Mouse (Mus musculus) mouse embryonic stem cell (cell line): ENCODE measurements around the gene Dlx3.

Experiments used
- in situ Hi-C, 2 experiments: fragments of 300-500 bp; cut with MboI; formaldehyde crosslinking; loops; 1 replicate in 1 of 2; 3 replicates in 1 of 2; pipeline ENCODE4 v1.14.3; 2019 to 2020; ENCODE audit warnings: low sequenced_read_pairs in 2 of 2, low pct_unique_long_range_greater_than_20kb in 1 of 2, mixed read lengths in 1 of 2; ENCODE audit not compliant: unreplicated experiment in 1 of 2

The Dlx3 gene

GRCm38 (mm10) chr11:95144946-95145483, 25.1 kb downstream of the Dlx3 start:
- in situ Hi-C loops, result no loop called here

DNA sequence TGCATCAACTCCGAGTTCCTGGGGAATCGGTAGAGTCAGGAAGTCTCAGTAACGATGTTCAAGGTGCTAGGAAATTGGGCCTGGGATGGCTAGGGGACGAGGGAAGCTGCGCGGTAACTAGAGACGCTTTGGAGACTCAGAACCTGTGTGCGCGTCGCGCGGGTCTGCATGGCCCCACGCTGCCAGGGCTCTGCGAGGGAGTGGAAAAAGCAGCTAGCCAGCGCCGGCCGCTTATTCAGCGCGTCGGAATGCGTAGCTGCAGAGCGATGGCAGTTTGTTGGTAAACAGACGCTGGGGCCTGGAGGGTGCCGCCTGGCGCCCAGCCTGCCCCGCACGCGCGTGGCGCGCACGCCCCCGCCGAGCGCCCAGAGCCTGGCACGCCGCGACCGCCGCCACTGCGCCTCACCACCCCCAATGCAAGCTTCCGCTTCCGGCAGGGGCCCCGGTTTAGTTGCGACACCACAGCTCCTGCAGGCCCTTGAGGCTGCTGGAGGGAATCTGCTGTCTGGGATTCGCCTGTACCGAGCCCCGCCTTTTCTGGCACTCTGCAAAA, 26.0 kb downstream of the Dlx3 start, which contains the start of gene Dlx4:
Gene Dlx4 (minus strand): TSS at position 413 of the 553 bp plus-strand sequence.
- in situ Hi-C loops, result no loop called here

DNA sequence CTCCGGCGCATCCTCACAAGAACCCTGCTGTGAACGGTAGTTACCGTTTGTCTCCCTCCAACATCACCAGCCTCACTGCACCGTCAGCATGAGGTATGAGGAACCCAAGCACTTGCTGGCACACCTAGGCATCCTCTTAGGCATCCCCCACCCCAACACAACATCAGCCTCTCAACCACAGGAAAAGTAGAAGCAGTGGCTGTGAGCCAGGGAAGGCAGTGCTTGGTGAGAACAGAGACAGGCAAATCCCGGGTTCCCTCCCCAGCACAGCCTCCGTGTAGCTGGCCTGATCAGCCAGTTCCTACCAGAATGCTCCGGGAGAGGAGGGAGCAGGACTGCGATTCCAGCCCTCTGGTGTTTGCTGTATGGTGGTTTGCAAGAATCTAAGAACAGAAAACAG, 28.8 kb downstream of the Dlx3 start:
- in situ Hi-C loops, result no loop called here

DNA sequence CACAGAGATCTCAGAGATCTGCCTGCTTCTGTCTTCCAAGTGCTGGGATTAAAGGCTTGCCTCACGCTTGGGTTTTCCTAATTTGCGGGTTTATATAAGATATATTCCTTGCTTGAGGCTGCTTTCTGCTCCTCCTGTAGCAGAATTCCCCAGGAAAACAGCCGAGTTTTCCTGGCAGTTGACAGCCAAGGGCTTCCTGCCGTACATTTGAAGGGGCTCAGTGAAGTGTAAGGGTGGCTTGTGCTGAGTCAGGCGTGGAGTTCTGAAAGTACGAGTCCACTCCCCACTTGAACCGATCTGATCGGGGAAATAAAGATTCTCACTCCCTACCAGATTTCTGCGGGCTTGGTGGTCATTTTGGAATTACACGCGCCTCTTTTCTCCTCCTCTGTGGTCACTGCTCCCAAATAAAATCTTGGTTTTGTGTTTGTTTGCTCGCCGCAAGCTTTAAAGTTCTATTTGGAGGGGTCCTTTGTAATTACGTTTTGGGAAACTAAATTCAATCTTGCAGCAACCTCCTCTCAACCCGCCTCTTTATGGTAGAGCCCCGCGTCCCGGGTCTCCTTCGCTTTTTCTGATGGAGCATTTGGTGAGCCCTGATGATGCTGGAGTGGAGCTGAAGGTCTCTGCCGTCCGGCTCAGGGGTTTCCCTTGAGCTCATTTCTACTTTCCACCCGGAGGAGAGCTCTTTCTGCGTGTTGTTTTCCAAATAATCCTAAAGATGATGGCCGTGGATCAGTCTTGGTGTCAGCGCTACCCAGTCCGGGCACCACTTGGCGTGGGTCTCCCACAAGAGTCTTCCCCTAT, 29.7 kb downstream of the Dlx3 start:
- in situ Hi-C loops, result no loop called here

GRCm38 (mm10) chr11:95150269-95151049, 30.5 kb downstream of the Dlx3 start:
- in situ Hi-C loops, result no loop called here

GRCm38 (mm10) chr11:95153116-95153515, 33.2 kb downstream of the Dlx3 start:
- in situ Hi-C loops, result no loop called here

- in situ Hi-C loops, result no loop called here
Observed at GRCm38 (mm10) chr11:95153681-95154080, 33.8 kb downstream of the Dlx3 start.

- in situ Hi-C loops, result no loop called here
Observed at GRCm38 (mm10) chr11:95155511-95155910, 35.6 kb downstream of the Dlx3 start.

DNA sequence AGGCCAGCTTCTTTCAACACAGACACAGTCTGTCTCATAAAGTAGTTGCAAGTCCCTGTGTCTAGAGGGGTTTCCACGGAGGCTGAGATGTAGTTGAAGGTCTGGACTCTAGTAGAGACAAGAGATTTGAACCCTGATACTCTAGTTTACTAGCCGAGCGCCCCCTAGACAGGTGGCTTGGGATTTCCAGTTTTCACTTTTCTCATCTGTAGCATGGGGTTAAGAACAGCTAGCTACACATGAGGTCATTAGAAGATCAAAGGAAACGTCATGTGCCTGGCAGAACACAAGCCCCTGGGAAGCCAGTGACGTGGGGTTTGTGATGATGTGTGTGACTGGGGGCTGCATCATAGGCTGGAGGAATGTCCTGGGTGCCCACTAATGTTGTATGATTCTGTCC, 37.4 kb downstream of the Dlx3 start:
- in situ Hi-C loops, result no loop called here

DNA sequence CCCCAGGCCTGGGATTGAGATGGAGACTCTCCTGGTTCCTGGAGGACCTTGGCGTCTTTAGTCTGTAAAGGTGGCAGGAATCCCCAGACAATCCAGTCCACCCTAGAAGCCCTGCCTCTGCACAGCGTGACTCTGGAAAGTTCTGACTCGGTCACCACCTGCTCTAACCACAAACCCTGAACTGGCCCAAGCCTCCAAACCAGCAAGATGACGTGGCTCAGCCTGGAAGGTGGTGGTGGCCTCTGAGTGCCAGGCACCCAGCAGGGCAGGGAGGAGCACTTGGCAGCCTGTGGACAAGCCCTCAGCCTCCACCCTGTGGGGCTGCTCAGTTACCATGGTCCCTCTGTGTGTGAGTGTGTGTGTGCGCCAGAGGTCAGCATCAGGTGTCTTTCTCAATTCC, 38.0 kb downstream of the Dlx3 start:
- in situ Hi-C loops, result no loop called here

- in situ Hi-C loops, result no loop called here
Observed at GRCm38 (mm10) chr11:95159763-95160371, 39.9 kb downstream of the Dlx3 start.

- in situ Hi-C loops, result no loop called here
Observed at GRCm38 (mm10) chr11:95160693-95161092, 40.8 kb downstream of the Dlx3 start.

DNA sequence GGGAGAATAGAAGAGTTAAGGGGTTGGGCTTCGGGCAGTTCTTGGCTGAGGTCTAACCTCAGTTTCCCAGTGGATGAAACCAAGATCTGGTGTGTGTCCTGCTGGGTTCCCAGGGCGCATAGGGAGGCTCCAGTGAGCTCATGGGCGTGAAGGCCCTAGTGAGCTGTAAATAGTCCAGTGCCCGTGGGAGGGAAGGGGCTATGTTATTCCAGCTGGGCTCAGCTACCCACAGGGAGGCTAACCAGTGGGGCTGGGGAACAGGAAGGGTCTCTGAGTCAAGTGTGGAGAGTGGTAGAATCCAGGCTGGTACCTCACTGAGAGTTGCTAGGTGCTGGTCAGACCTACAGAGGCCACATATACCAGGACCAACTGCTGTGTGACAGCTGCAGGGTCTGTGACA, 41.8 kb downstream of the Dlx3 start:
- in situ Hi-C loops, result no loop called here

GRCm38 (mm10) chr11:95165857-95166256, 45.9 kb downstream of the Dlx3 start:
- in situ Hi-C loops, result no loop called here
